Mouse (Mus musculus) bone marrow, adult 2 months (tissue): ENCODE data around the gene Phtf2. TPM values are rescaled to one million over a fixed set of nuclear protein-coding genes. Genes with fewer than 3 reads are reported as not detected.

Experiments
- polyA plus RNA-seq: library from polyadenylated mRNA; stranded (reverse); fragments of >200 nt; gene quantifications from 2 replicates; pipeline ENCODE4 v1.2.4, GENCODE M21; 2011; ENCODE audit warnings: low replicate concordance; ENCODE audit not compliant: missing spikeins, insufficient read depth, insufficient read length

Phtf2 gene
- polyA plus RNA-seq, 1 experiment: 4.6 TPM

Other genes starting within 250 kb of the Phtf2 start
- gene Tmem60, start 67 bp upstream of the Phtf2 start, polyA plus RNA-seq: 14.6 and 15.1 TPM in 2 replicates
- 13.8 and 18.7 TPM in 2 replicates for gene Rsbn1l, start 74.3 kb upstream of the Phtf2 start, polyA plus RNA-seq
- gene Ptpn12, start 173.8 kb upstream of the Phtf2 start, polyA plus RNA-seq: 21.1 and 26.4 TPM in 2 replicates